Mouse (Mus musculus) forebrain, embryonic 16.5 days (tissue): ENCODE measurements at regions not wholly inside any gene's neighbourhood (a gene's known extent, or its start where the extent isn't known, plus 50 kb on each side); places are given as distances from the start of the nearest gene placed in this dataset.

Experiments used
- ATAC-seq: fragments of 200-750 bp; cut with Nextera tagmentation; 2 replicates; pipeline ENCODE4 v1.8.0; 2017; ENCODE audit warnings: mild to moderate bottlenecking, moderate library complexity
- H3K27ac ChIP-seq: fragments of 300-500 bp; sonication (generic); 2 replicates; pipeline ENCODE4 v1.5.1; 2014; ENCODE audit warnings: low read length, control low read depth
- H3K27me3 ChIP-seq: fragments of 300-500 bp; sonication (generic); replicated peaks from 2 replicates; pipeline ENCODE4 v1.6.1; 2014; ENCODE audit warnings: low read length; ENCODE audit not compliant: control insufficient read depth, insufficient read depth
- H3K36me3 ChIP-seq: fragments of 300-500 bp; sonication (generic); 2 replicates; pipeline ENCODE4 v1.6.1; 2014; ENCODE audit not compliant: control insufficient read depth, insufficient read depth
- H3K4me1 ChIP-seq: fragments of 300-500 bp; sonication (generic); replicated peaks from 2 replicates; pipeline ENCODE4 v1.6.1; 2014; ENCODE audit warnings: low read length; ENCODE audit not compliant: control insufficient read depth, insufficient read depth
- H3K4me2 ChIP-seq: fragments of 300-500 bp; sonication (generic); 2 replicates; pipeline ENCODE4 v1.6.1; 2014; ENCODE audit warnings: mild to moderate bottlenecking, low read length, control low read depth
- H3K4me3 ChIP-seq: fragments of 300-500 bp; sonication (generic); replicated peaks from 2 replicates; pipeline ENCODE4 v1.5.1; 2014; ENCODE audit warnings: mild to moderate bottlenecking, low read length, control low read depth
- H3K9ac ChIP-seq: fragments of 300-500 bp; sonication (generic); replicated peaks from 2 replicates; pipeline ENCODE4 v1.6.1; 2014; ENCODE audit warnings: low read depth, low read length, control low read depth
- H3K9me3 ChIP-seq: fragments of 300-500 bp; sonication (generic); 2 replicates; pipeline ENCODE4 v1.6.1; 2016; ENCODE audit warnings: low read length; ENCODE audit not compliant: control insufficient read depth
- WGBS: fragments of 180-500 bp; shearing (Covaris S2); extraction: QIAGEN DNeasy Blood & Tissue Kit; methylation state at CpG from one replicate; pipeline ENCODE4 v1.1.7; 2014; 5-methylcytosine and 5-hydroxymethylcytosine counted together

DNA sequence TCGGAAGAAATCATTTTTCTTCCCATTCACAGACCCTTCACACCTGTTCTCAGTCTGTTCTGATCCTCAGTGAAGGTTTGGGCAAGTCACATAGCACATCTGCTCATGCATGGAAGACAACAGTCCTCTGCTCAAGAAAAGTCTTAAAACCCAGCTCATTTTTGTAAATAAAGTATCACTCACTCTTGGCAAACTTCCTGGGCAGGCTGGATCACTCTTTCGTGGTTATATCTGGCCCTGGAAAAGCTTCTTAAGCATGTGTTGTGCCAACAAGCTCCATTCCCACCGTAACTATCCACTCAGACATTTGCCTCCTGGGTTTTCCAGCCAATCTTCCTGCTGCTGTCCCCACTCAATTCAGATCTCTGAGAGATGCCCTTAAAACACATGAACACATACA, 103.2 kb upstream of the Cep85l start:
- 55% methylated on average over 3 of the region's 3 CpGs for WGBS
- H3K9me3 ChIP-seq, result no peaks in the 10 kb centered on the region
- H3K9ac ChIP-seq, result no peak overlapping the region
- ATAC-seq, result no peak
- no peak overlapping the region for H3K4me3 ChIP-seq
- H3K4me1 ChIP-seq, result 0 out of 2 replicates have a peak, but pooled peaks cover 4% of the 10 kb centered on the region
- no peaks in the 10 kb centered on the region for H3K27me3 ChIP-seq
- H3K27ac ChIP-seq, result no peak overlapping the region
- H3K4me2 ChIP-seq, result no peak overlapping the region
- H3K36me3 ChIP-seq, result no peaks in the 10 kb centered on the region

DNA sequence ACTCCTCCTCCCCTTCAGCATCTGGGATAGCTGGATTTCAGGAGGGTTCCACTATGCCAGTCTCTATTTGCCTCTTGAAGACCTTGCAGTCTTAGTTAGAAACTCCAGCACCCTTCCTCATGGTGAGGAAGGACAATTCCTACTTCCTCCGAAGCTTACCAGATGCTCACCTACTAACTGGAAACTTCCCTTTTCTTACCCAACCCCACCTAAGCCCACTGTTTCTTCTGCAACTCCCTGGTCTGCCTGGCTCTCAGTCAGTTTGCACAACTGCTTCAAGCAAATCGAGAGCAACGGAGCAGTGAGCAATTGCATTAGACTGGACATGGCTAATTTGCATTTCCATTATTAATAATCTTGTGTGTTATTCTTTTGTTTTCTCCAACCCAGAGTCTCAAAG, 90.5 kb upstream of the Cep85l start:
- no peak overlapping the region for H3K9ac ChIP-seq
- no peaks in the 10 kb centered on the region for H3K27me3 ChIP-seq
- ATAC-seq, result no peak

GRCm38 (mm10) chr10:53469611-53470010, 89.9 kb upstream of the Cep85l start:
- no peak overlapping the region for H3K4me3 ChIP-seq
- H3K4me2 ChIP-seq, result no peak overlapping the region
- WGBS, result 68% methylated on average over 1 of the region's 1 CpGs
- no peak for ATAC-seq
- H3K27ac ChIP-seq, result no peak overlapping the region
- no peaks in the 10 kb centered on the region for H3K36me3 ChIP-seq
- peaks cover 14% of the 10 kb centered on the region for H3K9me3 ChIP-seq
- H3K9ac ChIP-seq, result no peak overlapping the region
- H3K4me1 ChIP-seq, result peaks cover 15% of the 10 kb centered on the region
- H3K27me3 ChIP-seq, result no peaks in the 10 kb centered on the region

More for the DNA sequence above, 90.5 kb upstream of the Cep85l start:
- Histone ChIP-seq H3K27ac (no peak overlapping the region), H3K4me2 (no peak overlapping the region), H3K9me3 (peaks cover 14% of the 10 kb centered on the region), H3K36me3 (no peaks in the 10 kb centered on the region), H3K4me3 (no peak overlapping the region), H3K4me1 (peaks cover 13% of the 10 kb centered on the region)
- WGBS, result 93% methylated on average over 3 of the region's 3 CpGs

DNA sequence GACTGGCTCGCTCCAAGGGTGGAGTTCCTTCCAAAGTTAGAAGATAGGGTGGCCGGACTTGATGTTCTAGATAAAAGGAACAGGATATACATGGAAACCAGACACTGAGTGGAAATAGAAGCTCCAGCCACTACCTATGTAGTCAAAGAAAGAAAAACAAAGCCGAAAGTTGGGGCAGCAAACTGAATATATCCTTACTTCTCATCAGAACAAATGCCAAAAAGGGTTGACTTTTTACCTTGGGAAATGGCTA, 88.5 kb upstream of the Cep85l start:
- no peaks in the 10 kb centered on the region for H3K36me3 ChIP-seq
- H3K4me3 ChIP-seq, result no peak overlapping the region
- H3K9ac ChIP-seq, result no peak overlapping the region
- no peak overlapping the region for H3K4me2 ChIP-seq
- no peak overlapping the region for H3K27ac ChIP-seq
- no peaks in the 10 kb centered on the region for H3K27me3 ChIP-seq
- 96% methylated on average over 3 of the region's 3 CpGs for WGBS
- peaks cover 26% of the 10 kb centered on the region for H3K4me1 ChIP-seq
- ATAC-seq, result no peak
- H3K9me3 ChIP-seq, result peaks cover 11% of the 10 kb centered on the region

DNA sequence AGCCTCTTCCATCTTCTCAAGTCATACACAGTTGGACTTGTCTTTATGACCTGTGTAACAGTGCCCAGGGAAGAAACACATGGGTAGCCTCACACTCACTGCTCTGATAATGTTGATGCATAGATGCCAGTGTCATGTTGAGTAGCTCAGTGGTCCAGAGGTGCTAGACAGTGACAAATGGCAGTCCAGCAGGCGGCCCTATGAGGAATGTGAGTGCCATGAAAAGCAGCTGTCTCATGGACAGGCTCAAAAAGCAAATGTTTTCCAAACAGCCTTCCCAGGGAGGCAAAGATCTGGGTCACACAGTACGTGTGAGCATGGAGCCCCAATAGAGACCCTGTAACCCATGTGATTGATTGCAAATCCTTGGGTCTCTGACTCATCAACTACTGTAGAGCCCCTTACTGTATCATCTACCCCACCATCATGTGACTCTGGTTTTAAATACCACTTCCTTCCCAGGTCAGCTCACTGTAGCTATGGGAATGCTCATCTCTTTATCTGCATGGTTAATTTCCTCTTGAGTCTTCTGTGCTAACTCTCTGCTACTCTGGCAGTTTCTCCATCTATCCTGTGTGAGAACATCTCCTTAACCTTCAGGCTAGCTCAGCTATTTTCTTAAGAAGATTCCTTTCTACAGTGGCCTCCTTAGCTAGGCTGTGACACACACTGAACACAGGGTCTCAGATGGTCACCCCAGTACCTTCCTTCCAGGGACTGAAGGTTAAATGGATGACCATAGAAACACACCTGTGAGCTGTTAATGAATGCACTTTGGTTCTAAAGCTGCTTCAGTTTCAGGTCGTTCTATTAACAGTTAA, 87.9 kb upstream of the Cep85l start:
- ATAC-seq, result no peak
- 80% methylated on average over 3 of the region's 3 CpGs for WGBS
- peaks cover 11% of the 10 kb centered on the region for H3K9me3 ChIP-seq
- no peak overlapping the region for H3K4me3 ChIP-seq
- H3K4me1 ChIP-seq, result peaks cover 32% of the 10 kb centered on the region
- no peak overlapping the region for H3K9ac ChIP-seq
- H3K36me3 ChIP-seq, result no peaks in the 10 kb centered on the region
- no peak overlapping the region for H3K4me2 ChIP-seq
- H3K27me3 ChIP-seq, result no peaks in the 10 kb centered on the region
- no peak overlapping the region for H3K27ac ChIP-seq

- H3K9me3 ChIP-seq, result peaks cover 7% of the 10 kb centered on the region
- H3K4me3 ChIP-seq, result no peak overlapping the region
- 63% methylated on average over 1 of the region's 1 CpGs for WGBS
- H3K27me3 ChIP-seq, result no peaks in the 10 kb centered on the region
- H3K36me3 ChIP-seq, result no peaks in the 10 kb centered on the region
- H3K4me2 ChIP-seq, result no peak overlapping the region
- ATAC-seq, result no peak
- no peak overlapping the region for H3K9ac ChIP-seq
- H3K27ac ChIP-seq, result peak overlapping the region; percentile 34
- peaks cover 35% of the 10 kb centered on the region for H3K4me1 ChIP-seq
Measured at GRCm38 (mm10) chr10:53466851-53467250, 87.1 kb upstream of the Cep85l start.

DNA sequence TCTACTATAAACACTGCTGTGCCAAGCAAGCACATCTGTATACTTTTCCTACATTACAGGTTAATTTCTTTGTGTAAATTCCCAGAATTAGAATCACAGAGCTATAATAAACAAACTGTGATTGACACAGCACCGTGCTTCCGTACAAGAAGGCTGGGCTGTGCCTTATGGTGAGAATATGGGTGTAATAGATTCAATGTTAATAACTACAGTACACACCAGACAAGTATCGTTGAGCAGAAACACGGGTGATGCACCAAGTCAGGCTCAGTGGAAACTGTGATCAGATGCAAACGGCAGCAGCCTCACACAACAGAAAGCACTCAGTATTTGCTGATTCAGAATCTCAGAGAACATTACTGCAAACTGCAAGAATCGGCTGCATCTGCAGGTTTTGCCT, 86.5 kb upstream of the Cep85l start:
- ATAC-seq, result peak; percentile 67
- peak overlapping the region; percentile 34 for H3K27ac ChIP-seq

GRCm38 (mm10) chr10:53464581-53464980, 84.8 kb upstream of the Cep85l start:
- Histone ChIP-seq H3K27me3 (no peaks in the 10 kb centered on the region), H3K9me3 (no peaks in the 10 kb centered on the region), H3K36me3 (no peaks in the 10 kb centered on the region), H3K27ac (peak overlapping the region; percentile 56), H3K9ac (no peak overlapping the region), H3K4me2 (no peak overlapping the region), H3K4me1 (peaks cover 35% of the 10 kb centered on the region), H3K4me3 (no peak overlapping the region)
- peak; percentile 27 for ATAC-seq

More for the DNA sequence above, 86.5 kb upstream of the Cep85l start:
- Histone ChIP-seq H3K27me3 (no peaks in the 10 kb centered on the region), H3K4me3 (no peak overlapping the region), H3K9me3 (peaks cover 3% of the 10 kb centered on the region; the same call in 1 of the 2 replicates), H3K4me1 (peaks cover 35% of the 10 kb centered on the region), H3K4me2 (no peak overlapping the region), H3K36me3 (no peaks in the 10 kb centered on the region), H3K9ac (no peak overlapping the region)
- WGBS, result 45% methylated on average over 6 of the region's 6 CpGs

DNA sequence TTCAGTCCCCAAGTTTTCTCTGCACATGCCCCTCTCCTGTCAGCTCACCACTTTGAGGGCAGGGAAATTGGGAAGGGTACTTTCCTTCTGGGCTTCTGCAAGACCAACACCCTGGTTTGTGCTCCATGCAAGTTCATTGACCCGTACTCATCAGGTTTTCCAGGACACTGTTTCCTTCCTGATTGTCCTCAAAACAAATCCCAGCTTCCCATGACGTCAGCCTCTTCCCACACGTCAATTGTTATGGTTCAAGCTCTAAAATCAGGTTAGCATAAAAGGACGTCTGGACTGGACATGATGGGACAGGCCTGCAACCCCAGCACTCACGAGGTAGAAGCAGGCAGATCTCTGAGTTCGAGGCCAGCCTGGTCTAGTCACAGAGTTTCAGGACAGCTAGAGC, 84.3 kb upstream of the Cep85l start:
- peaks cover 35% of the 10 kb centered on the region for H3K4me1 ChIP-seq
- H3K36me3 ChIP-seq, result no peaks in the 10 kb centered on the region
- H3K9ac ChIP-seq, result no peak overlapping the region
- H3K9me3 ChIP-seq, result no peaks in the 10 kb centered on the region; the same call in 1 of the 2 replicates
- H3K4me2 ChIP-seq, result no peak overlapping the region
- no peak for ATAC-seq
- H3K27me3 ChIP-seq, result no peaks in the 10 kb centered on the region
- 43% methylated on average over 6 of the region's 6 CpGs for WGBS
- no peak overlapping the region for H3K4me3 ChIP-seq
- H3K27ac ChIP-seq, result peak overlapping the region; percentile 56

DNA sequence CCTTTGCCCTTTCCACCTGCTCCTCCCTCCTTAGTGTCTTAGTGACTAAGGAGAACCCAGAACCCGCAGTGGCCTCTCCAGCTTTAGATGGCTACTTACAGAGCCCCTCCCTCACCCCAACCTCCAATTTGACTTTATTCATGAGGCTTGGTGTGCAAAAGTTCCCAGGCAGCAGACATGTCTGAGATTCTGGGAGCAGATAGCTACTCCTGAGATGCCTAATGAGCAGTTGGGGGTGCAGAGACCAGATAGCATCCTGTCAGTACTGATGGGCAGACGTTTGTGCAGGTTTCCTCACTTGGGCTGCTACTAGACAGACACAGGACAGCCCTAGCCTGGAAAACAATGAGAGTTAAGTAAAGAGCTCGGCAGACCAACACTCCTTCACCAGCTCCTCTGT, 83.7 kb upstream of the Cep85l start:
- Histone ChIP-seq H3K4me1 (peaks cover 35% of the 10 kb centered on the region), H3K4me2 (no peak overlapping the region), H3K9me3 (no peaks in the 10 kb centered on the region; the same call in 1 of the 2 replicates), H3K9ac (no peak overlapping the region; the same call in 1 of the 2 replicates), H3K4me3 (no peak overlapping the region), H3K27me3 (no peaks in the 10 kb centered on the region), H3K27ac (no peak overlapping the region), H3K36me3 (no peaks in the 10 kb centered on the region)
- ATAC-seq, result no peak
- 23% methylated on average over 3 of the region's 3 CpGs for WGBS
